Mouse (Mus musculus) stomach, embryonic 15.5 days (tissue): ENCODE measurements around the gene Tmem39b. TPM values are rescaled to one million over a fixed set of nuclear protein-coding genes. Genes with fewer than 3 reads are reported as not detected.

Source experiments
- ATAC-seq: fragments of 200-750 bp; cut with Nextera tagmentation; 2 replicates; pipeline ENCODE4 v1.8.0; 2017; ENCODE audit warnings: low read depth, moderate number of reproducible peaks, moderate TSS enrichment; ENCODE audit not compliant: insufficient read depth, low FRiP score
- H3K27ac ChIP-seq: fragments of 300-500 bp; sonication (generic); 2 replicates; pipeline ENCODE4 v1.5.1; 2015; ENCODE audit warnings: mild to moderate bottlenecking, inconsistent platforms
- H3K27me3 ChIP-seq: fragments of 300-500 bp; sonication (generic); replicated peaks from 2 replicates; pipeline ENCODE4 v1.6.1; 2015; ENCODE audit warnings: inconsistent platforms
- H3K36me3 ChIP-seq: fragments of 300-500 bp; sonication (generic); 2 replicates; pipeline ENCODE4 v1.6.1; 2015; ENCODE audit warnings: inconsistent platforms
- H3K4me1 ChIP-seq: fragments of 300-500 bp; sonication (generic); 2 replicates; pipeline ENCODE4 v1.6.1; 2015; ENCODE audit warnings: inconsistent platforms
- H3K4me2 ChIP-seq: fragments of 300-500 bp; sonication (generic); 2 replicates; pipeline ENCODE4 v1.6.1; 2015; ENCODE audit warnings: mild to moderate bottlenecking, inconsistent platforms
- H3K4me3 ChIP-seq: fragments of 300-500 bp; sonication (generic); replicated peaks from 2 replicates; pipeline ENCODE4 v1.5.1; 2015; ENCODE audit warnings: inconsistent platforms
- H3K9ac ChIP-seq: fragments of 300-500 bp; sonication (generic); 2 replicates; pipeline ENCODE4 v1.6.1; 2015; ENCODE audit warnings: inconsistent platforms
- H3K9me3 ChIP-seq: fragments of 300-500 bp; sonication (generic); 2 replicates; pipeline ENCODE4 v1.6.1; 2016; ENCODE audit warnings: inconsistent platforms
- WGBS: fragments of 180-500 bp; shearing (Covaris S2); methylation state at CpG from one replicate; pipeline ENCODE4 v1.1.7; 2015; 5-methylcytosine and 5-hydroxymethylcytosine counted together
- polyA plus RNA-seq: library from polyadenylated mRNA; unstranded; fragments of >200 nt; fragmentation: Nextera tagmentation; extraction: Ambion mirVana; gene quantifications from 2 replicates; pipeline ENCODE4 v1.2.1, GENCODE M21; 2015

Tmem39b gene
- polyA plus RNA-seq, 1 experiment from 2014 or later, result 11.4 TPM

DNA sequence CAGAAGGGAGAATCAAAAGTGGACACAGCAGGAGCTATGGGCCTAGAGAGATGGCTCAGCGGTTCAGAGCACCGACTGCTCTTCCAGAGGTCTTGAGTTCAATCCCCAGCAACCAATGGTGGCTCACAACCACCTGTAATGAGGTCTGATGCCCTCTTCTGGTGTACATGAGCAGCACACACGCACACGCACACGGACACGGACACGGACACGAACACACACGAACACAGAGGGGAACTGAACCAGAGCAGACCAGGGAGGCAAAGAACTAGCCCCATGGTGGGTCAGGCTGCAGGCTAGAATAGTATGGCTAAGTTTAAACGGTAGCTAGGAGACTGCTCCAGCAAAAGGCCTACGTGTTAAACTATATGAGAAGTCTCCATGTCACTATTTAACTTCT is 14.8 kb downstream of the Tmem39b start:
- no peak overlapping the region for H3K9ac ChIP-seq
- no peak overlapping the region for H3K4me2 ChIP-seq
- peaks cover 30% of the 10 kb centered on the region for H3K36me3 ChIP-seq
- ATAC-seq, result no peak
- H3K9me3 ChIP-seq, result no peaks in the 10 kb centered on the region
- no peak overlapping the region for H3K27ac ChIP-seq
- WGBS, result 96% methylated on average over 11 of the region's 11 CpGs
- H3K27me3 ChIP-seq, result no peaks in the 10 kb centered on the region
- H3K4me1 ChIP-seq, result no peaks in the 10 kb centered on the region
- no peak overlapping the region for H3K4me3 ChIP-seq

DNA sequence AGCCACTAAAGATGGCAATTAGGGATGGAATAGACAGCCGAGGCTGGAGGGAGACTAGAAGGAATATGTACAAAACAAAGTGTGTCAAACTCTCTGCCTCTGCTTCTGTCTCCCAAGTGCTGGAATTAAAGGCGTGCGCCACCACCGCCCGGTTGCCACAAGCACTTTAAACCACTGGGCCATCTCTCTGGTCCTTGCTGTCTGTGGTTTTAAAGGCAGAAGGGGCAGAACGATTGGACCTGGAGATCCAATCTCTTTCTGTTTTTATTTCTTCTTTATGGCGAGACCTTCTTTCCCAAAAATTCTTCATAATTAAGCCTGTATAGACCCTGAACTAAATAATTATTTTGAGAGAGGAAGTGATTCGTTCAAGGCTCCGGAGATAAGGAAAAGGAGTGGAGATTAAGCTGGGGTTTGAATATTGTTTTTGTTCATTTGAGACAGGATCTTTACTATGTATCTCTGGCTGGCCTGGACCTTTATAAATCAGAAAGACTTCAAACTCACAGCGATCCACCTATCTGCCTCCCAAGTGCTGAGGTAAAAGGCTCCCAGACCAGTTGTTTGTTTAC is 23.7 kb downstream of the Tmem39b start:
- Histone ChIP-seq H3K4me3 (peak overlapping the region; percentile 98), H3K9me3 (no peaks in the 10 kb centered on the region), H3K27ac (peak overlapping the region; percentile 96), H3K4me1 (peaks cover 9% of the 10 kb centered on the region), H3K9ac (0 out of 2 replicates have a peak overlapping the region, but pooled peaks have one; percentile 21), H3K27me3 (no peaks in the 10 kb centered on the region), H3K4me2 (peak overlapping the region; percentile 76), H3K36me3 (peaks cover 5% of the 10 kb centered on the region; the same call in 1 of the 2 replicates)
- WGBS, result 4% methylated on average over 10 of the region's 10 CpGs
- ATAC-seq, result peak; percentile 43; the same call in 1 of the 2 replicates

DNA sequence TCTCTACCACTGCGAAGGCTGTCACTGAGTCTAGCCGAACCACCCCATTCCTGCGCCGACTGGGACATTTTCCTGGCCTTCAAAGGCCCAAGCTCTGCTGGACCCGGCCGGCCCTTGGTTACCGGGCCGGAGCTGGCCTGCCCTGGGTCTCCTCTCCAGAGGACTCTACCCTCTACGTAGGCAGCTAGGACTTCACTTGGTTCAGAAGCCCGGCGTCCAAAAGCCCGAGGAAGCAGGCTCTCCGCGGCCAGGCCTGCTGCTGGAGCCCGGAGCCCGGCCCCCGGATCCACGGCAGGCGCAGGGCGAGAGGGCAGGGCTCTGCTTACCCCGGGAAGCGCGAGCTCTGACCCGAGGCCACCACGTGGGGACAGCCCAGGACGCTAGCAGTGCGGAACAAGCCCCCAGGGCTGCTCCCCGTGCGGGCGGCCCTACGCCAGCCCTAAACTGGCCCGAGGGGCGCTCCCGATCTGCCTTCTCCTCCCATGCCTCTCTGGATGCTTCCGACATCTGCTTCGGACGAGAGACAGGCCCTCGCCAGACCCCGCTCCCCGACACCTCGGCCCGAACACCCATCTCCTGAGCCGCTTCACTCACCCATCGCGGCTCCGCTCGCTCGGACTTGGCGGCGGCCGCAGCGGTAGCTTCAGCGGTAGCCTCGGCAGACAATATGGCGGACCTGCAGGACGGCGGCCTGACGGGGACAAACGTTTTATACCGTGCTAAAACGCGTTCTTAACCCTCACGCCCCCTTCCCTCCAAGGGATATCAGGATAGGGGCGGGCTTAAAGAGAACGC is 24.4 kb downstream of the Tmem39b start, which contains the start of gene Kpna6:
Kpna6 (minus strand) TSS at position 685 of the 795 bp plus-strand sequence.
- peaks cover 9% of the 10 kb centered on the region for H3K4me1 ChIP-seq
- peak; percentile 87 for ATAC-seq

DNA sequence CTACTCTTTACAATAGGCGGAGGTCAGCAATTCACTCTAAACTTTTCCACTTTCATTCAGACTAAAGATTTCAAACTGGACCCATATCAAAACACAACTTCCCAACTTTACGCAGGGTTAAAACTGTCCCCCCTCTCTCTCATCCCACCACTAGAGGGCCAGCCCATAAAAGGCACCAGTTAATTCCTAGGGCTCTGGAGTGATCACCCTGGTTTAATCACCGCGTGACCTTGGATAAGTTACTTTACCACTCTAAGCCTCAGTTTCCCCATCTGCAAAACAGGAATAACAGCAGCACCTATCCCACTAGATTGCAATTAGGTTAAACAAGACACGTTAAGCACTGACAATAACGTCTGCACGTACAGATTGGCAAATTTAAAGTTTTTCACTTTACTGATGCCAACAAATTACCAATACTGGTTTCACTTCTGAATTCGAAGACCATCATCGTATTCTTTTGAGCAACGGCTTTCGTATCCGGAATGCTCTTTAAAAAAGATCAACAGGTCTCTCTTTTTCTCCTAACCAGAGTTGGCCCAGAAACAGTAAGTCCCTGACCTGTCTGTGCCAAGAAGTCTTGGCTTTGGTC is 25.1 kb downstream of the Tmem39b start:
- Histone ChIP-seq H3K9me3 (no peaks in the 10 kb centered on the region), H3K9ac (peak overlapping the region; percentile 92), H3K36me3 (peaks cover 2% of the 10 kb centered on the region; the same call in 1 of the 2 replicates), H3K4me1 (peaks cover 9% of the 10 kb centered on the region), H3K4me2 (peak overlapping the region; percentile 76), H3K27ac (peak overlapping the region; percentile 96), H3K27me3 (no peaks in the 10 kb centered on the region), H3K4me3 (peak overlapping the region; percentile 98)
- 6% methylated on average over 12 of the region's 12 CpGs for WGBS
- no peak for ATAC-seq

More for the DNA sequence above, 24.4 kb downstream of the Tmem39b start, which contains the start of gene Kpna6:
- under 1% methylated on average over 65 of the region's 65 CpGs for WGBS
- Histone ChIP-seq H3K9ac (peak within 1 kb of the TSS; percentile 92), H3K36me3 (peaks cover 5% of the 10 kb centered on the region; the same call in 1 of the 2 replicates), H3K27me3 (no peaks in the 10 kb centered on the region), H3K9me3 (no peaks in the 10 kb centered on the region), H3K4me3 (peak within 1 kb of the TSS; percentile 98), H3K4me2 (peak within 1 kb of the TSS; percentile 76), H3K27ac (peak within 1 kb of the TSS; percentile 96)

DNA sequence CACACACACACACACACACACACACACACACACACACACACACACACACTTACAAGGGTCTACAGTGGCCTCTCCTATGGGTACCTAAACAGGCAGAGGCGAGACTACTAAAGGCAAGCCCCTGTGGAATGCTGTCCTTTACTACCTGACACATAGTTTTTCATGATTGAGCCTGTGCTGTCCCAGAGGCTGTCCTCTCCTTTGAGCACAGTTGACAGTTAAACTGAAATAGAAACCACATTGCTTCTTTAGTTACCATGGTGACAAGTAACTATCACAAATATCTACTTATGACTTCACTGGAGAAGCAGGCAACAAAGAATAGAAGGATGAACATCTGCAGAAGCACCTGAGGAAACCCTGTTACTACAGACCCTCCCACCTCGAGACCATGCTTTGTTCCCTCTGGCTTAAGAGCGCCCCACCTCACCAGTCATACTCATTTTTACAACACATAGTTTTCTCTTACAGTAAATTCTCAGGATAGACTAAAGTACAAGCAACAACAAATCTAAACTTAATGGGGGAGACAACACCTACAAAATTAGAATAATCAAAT is 34.3 kb downstream of the Tmem39b start:
- WGBS, result 77% methylated on average over 3 of the region's 3 CpGs

DNA sequence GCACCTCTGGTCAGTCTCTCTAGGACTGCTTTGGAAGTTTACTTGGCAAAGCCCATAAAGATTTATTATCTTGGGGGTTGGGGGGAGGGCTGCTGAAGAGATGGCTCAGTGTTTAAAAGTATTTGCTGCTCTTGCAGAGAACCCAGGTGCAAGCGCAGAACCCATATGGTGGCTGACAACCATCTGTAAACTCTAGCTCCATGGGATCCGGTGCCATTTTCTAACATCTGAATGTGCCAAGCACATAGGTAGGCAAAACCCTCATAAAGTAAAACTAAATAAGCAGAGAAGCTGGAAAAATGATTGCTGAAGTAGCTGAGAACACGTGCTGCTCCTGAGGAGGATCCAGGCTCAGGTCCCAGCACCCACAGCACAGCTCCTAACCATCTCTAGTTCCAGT is 35.1 kb downstream of the Tmem39b start:
- Histone ChIP-seq H3K4me3 (no peak overlapping the region), H3K9ac (no peak overlapping the region), H3K9me3 (no peaks in the 10 kb centered on the region), H3K4me2 (no peak overlapping the region), H3K4me1 (no peaks in the 10 kb centered on the region), H3K36me3 (peaks cover 31% of the 10 kb centered on the region), H3K27ac (no peak overlapping the region), H3K27me3 (no peaks in the 10 kb centered on the region)
- ATAC-seq, result no peak
- 67% methylated on average over 3 of the region's 3 CpGs for WGBS

More for the DNA sequence above, 34.3 kb downstream of the Tmem39b start:
- Histone ChIP-seq H3K4me2 (no peak overlapping the region), H3K27ac (no peak overlapping the region), H3K9ac (no peak overlapping the region), H3K4me3 (no peak overlapping the region), H3K36me3 (peaks cover 28% of the 10 kb centered on the region), H3K9me3 (no peaks in the 10 kb centered on the region), H3K4me1 (no peaks in the 10 kb centered on the region), H3K27me3 (no peaks in the 10 kb centered on the region)
- ATAC-seq, result no peak

DNA sequence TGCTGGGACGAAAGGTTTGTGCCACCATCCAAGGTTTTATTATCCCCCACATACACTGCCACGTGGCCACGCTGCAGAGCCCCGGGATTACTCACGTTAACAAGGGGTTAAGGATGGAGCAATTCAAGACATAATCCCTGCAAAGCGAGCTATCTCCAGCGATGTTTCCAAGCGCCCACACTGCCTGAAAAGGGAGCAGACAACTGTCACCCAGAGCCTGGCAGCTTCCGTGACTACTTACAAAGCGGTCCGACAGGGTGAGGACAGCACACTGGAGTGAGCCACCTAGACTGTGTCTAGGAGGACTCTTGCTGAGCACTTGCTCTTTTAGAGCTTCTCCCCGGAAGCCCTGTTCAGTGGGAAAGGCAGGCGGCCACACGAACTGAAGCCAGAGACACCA is 41.9 kb downstream of the Tmem39b start:
- Histone ChIP-seq H3K27ac (no peak overlapping the region), H3K9me3 (no peaks in the 10 kb centered on the region), H3K9ac (no peak overlapping the region), H3K36me3 (peaks cover 46% of the 10 kb centered on the region), H3K4me1 (no peaks in the 10 kb centered on the region), H3K27me3 (no peaks in the 10 kb centered on the region), H3K4me2 (no peak overlapping the region), H3K4me3 (no peak overlapping the region)
- ATAC-seq, result no peak
- WGBS, result 91% methylated on average over 14 of the region's 14 CpGs

DNA sequence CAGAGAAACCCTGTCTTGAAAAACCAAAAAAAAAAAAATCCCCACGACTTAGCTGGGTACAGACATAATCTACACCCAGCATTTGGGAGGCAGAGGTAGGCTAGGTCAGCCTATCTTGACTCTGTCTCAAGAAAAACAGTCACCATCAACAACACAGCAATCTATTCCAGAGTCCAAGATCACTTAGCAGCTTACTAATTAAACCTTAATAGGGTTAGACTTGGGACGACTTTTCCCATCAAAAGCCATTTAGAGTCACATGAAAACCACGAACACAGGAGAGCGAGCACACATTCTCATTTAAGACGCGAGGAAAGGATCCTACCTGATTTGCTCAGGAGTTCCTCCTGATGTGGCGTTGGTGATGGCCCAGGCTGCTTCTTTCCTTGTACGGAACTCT is 46.3 kb downstream of the Tmem39b start:
- no peak overlapping the region for H3K27ac ChIP-seq
- H3K9ac ChIP-seq, result no peak overlapping the region
- no peak for ATAC-seq
- H3K4me1 ChIP-seq, result no peaks in the 10 kb centered on the region
- H3K4me3 ChIP-seq, result no peak overlapping the region
- WGBS, result 91% methylated on average over 8 of the region's 8 CpGs
- H3K36me3 ChIP-seq, result peaks cover 67% of the 10 kb centered on the region
- no peak overlapping the region for H3K4me2 ChIP-seq
- no peaks in the 10 kb centered on the region for H3K27me3 ChIP-seq
- H3K9me3 ChIP-seq, result no peaks in the 10 kb centered on the region

DNA sequence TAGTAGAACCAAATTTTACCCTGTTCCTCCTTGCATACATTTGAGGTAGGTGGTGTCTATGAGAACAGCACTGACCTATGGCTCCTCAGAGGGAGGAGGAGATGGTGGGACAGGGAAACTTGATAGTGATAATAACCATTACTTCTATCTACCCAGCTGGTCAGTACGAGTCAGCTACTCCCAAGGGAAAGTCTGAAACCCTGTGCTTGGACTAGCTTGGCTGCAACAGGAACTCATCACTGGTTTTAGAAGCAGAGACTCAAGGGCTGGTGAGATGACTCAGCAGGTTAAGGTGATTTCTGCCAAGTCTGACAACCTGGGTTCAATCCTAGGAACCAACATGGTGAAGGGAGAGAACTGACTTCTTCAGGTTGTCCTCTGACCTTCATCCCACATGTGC is 48.0 kb downstream of the Tmem39b start:
- H3K4me1 ChIP-seq, result no peaks in the 10 kb centered on the region
- no peak overlapping the region for H3K4me2 ChIP-seq
- H3K27ac ChIP-seq, result no peak overlapping the region
- H3K9me3 ChIP-seq, result no peaks in the 10 kb centered on the region
- ATAC-seq, result no peak
- no peak overlapping the region for H3K4me3 ChIP-seq
- peaks cover 55% of the 10 kb centered on the region for H3K36me3 ChIP-seq
- 70% methylated on average over 1 of the region's 1 CpGs for WGBS
- no peak overlapping the region for H3K9ac ChIP-seq
- H3K27me3 ChIP-seq, result no peaks in the 10 kb centered on the region

DNA sequence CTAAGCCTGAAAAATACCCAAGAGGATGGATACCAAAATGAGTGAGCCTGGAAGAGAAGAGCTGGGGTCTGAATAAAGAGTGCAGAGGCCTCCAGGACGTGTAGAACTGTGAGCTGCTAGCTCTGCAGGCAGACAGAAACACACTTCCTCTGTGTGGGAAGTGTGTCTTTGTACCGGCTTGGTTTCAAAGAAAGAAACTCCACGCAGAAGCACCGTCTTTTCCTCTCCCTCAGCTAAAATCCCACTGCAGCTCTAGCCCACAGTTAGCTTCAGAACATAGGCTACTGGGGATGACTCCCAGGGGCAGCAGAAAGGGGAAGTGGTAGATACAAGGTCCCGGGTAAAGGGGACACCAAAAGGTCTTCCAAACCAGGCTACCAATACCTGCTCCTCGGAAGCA is 51.4 kb downstream of the Tmem39b start:
- ATAC-seq, result no peak
- H3K4me2 ChIP-seq, result no peak overlapping the region
- 85% methylated on average over 6 of the region's 6 CpGs for WGBS
- peaks cover 40% of the 10 kb centered on the region for H3K36me3 ChIP-seq
- no peaks in the 10 kb centered on the region for H3K9me3 ChIP-seq
- H3K27me3 ChIP-seq, result no peaks in the 10 kb centered on the region
- H3K4me1 ChIP-seq, result no peaks in the 10 kb centered on the region
- H3K4me3 ChIP-seq, result no peak overlapping the region
- H3K9ac ChIP-seq, result no peak overlapping the region
- H3K27ac ChIP-seq, result no peak overlapping the region

DNA sequence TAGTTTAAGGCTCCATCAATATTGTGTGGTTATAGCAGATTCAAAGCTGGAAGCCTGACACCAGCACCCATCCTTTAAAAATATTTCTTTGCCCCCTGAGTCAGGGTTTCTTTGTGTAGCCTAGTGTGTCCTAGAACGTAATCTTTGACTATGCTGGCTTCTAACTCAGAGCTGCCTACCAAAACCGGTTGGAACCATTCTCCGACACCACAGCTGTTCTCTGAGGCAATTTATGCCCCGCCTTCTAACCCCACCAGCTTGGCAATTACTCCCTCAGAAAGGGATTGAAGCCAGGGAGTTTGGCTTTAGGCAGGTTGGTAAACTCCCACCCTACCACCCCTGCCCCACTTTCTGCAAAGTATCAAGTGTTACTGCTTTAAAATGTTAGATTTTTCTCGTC is 54.9 kb downstream of the Tmem39b start:
- Histone ChIP-seq H3K4me1 (peaks cover 13% of the 10 kb centered on the region), H3K4me3 (no peak overlapping the region), H3K27ac (0 out of 2 replicates have a peak overlapping the region, but pooled peaks have one; percentile 2), H3K4me2 (peak overlapping the region; percentile 78; the same call in 1 of the 2 replicates), H3K9me3 (no peaks in the 10 kb centered on the region), H3K36me3 (peaks cover 23% of the 10 kb centered on the region), H3K27me3 (no peaks in the 10 kb centered on the region), H3K9ac (no peak overlapping the region)
- ATAC-seq, result no peak
- 42% methylated on average over 5 of the region's 5 CpGs for WGBS
